Mouse (Mus musculus) bone marrow macrophage, adult 2 months (primary cell): Measurements from ENCODE around the gene Hoxa5. TPM values are rescaled to one million over a fixed set of nuclear protein-coding genes. Genes with fewer than 3 reads are reported as not detected.

Experiments used
- H3K27ac ChIP-seq: 2 replicates; pipeline ENCODE4 v1.5.1; 2012; ENCODE audit warnings: low read depth, low read length; ENCODE audit not compliant: insufficient read depth
- H3K4me1 ChIP-seq: 2 replicates; pipeline ENCODE4 v1.6.1; 2012; ENCODE audit warnings: low read length; ENCODE audit not compliant: control insufficient read depth, insufficient read depth
- H3K4me3 ChIP-seq: 2 replicates; pipeline ENCODE4 v1.5.1; 2012; ENCODE audit warnings: mild to moderate bottlenecking, low read length, moderate library complexity; ENCODE audit not compliant: insufficient read depth
- CTCF ChIP-seq: IDR thresholded peaks from 2 replicates; pipeline ENCODE4 v1.5.1; 2012; ENCODE audit warnings: low read depth, mild to moderate bottlenecking, low read length, moderate library complexity
- POLR2A ChIP-seq: IDR thresholded peaks from 2 replicates; pipeline ENCODE4 v1.6.1; 2012; ENCODE audit warnings: mild to moderate bottlenecking, low read depth, low read length, borderline replicate concordance
- polyA plus RNA-seq: library from polyadenylated mRNA; stranded (reverse); fragments of >200 nt; gene quantifications from 2 replicates; pipeline ENCODE4 v1.2.4, GENCODE M21; 2012; ENCODE audit not compliant: missing spikeins, insufficient read depth, insufficient read length

Gene Hoxa5
- polyA plus RNA-seq, 1 experiment = not detected

GRCm38 (mm10) chr6:52159164-52159761 is 45.1 kb downstream of the Hoxa5 start:
- peak overlapping the region; percentile 87 for H3K27ac ChIP-seq
- TF ChIP-seq CTCF (no peak), POLR2A (no peak)
- peaks cover 25% of the 10 kb centered on the region for H3K4me1 ChIP-seq
- peak overlapping the region; percentile 82 for H3K4me3 ChIP-seq

GRCm38 (mm10) chr6:52158276-52159051 is 45.9 kb downstream of the Hoxa5 start, which contains the start of gene Hoxa1:
TSS of gene Hoxa1 (minus strand) at chr6:52158317.
- Histone ChIP-seq H3K4me1 (peaks cover 25% of the 10 kb centered on the region), H3K4me3 (peak within 1 kb of the TSS; percentile 82), H3K27ac (peak within 1 kb of the TSS; percentile 87)
- TF ChIP-seq CTCF = no peak

GRCm38 (mm10) chr6:52157466-52158275 is 46.7 kb downstream of the Hoxa5 start:
- TF ChIP-seq POLR2A = no peak
- TF ChIP-seq CTCF = no peak
- peaks cover 25% of the 10 kb centered on the region for H3K4me1 ChIP-seq

GRCm38 (mm10) chr6:52156551-52157200 is 47.7 kb downstream of the Hoxa5 start:
- H3K4me1 ChIP-seq = peaks cover 25% of the 10 kb centered on the region
- no peak overlapping the region for H3K27ac ChIP-seq
- no peak overlapping the region for H3K4me3 ChIP-seq
- no peak for TF ChIP-seq POLR2A
- TF ChIP-seq CTCF = no peak

More at GRCm38 (mm10) chr6:52157466-52158275, 46.7 kb downstream of the Hoxa5 start:
- Histone ChIP-seq H3K4me3 (peak overlapping the region; percentile 82), H3K27ac (no peak overlapping the region)

- Histone ChIP-seq H3K4me1 (peaks cover 21% of the 10 kb centered on the region), H3K4me3 (no peak overlapping the region), H3K27ac (no peak overlapping the region)
- TF ChIP-seq CTCF = no peak
- TF ChIP-seq POLR2A = no peak
These were observed 48.9 kb downstream of the Hoxa5 start for GRCm38 (mm10) chr6:52155471-52155870.

- Histone ChIP-seq H3K27ac (no peak overlapping the region), H3K4me1 (peaks cover 16% of the 10 kb centered on the region), H3K4me3 (no peak overlapping the region)
- TF ChIP-seq POLR2A (no peak), CTCF (no peak)
These were observed 50.3 kb downstream of the Hoxa5 start for GRCm38 (mm10) chr6:52154044-52154443.

- H3K27ac ChIP-seq = no peak overlapping the region
- H3K4me1 ChIP-seq = peaks cover 16% of the 10 kb centered on the region
- no peak for TF ChIP-seq CTCF
- TF ChIP-seq POLR2A = no peak
- H3K4me3 ChIP-seq = no peak overlapping the region
These were observed 51.1 kb downstream of the Hoxa5 start for GRCm38 (mm10) chr6:52153270-52153669.

GRCm38 (mm10) chr6:52152226-52153193 is 51.9 kb downstream of the Hoxa5 start:
- Histone ChIP-seq H3K4me3 (no peak overlapping the region), H3K4me1 (peaks cover 14% of the 10 kb centered on the region), H3K27ac (no peak overlapping the region)
- no peak for TF ChIP-seq CTCF
- no peak for TF ChIP-seq POLR2A

Other genes with a start within 250 kb of the Hoxa5 start
- 253 and 257 TPM in 2 replicates for gene Skap2, start 192.0 kb downstream of the Hoxa5 start, polyA plus RNA-seq
- 1.1 and 2.2 TPM in 2 replicates for gene Hoxa1, start 46.3 kb downstream of the Hoxa5 start, polyA plus RNA-seq
- not detected in 2 replicates for gene Hoxa2, start 39.8 kb downstream of the Hoxa5 start, polyA plus RNA-seq
- gene 5730596B20Rik, start 27.1 kb downstream of the Hoxa5 start, polyA plus RNA-seq = not detected in 2 replicates
- gene Hoxa4, start 12.8 kb downstream of the Hoxa5 start, polyA plus RNA-seq = 1.0 and 1.2 TPM in 2 replicates
- not detected in 2 replicates for gene Hoxa6, start 4.1 kb upstream of the Hoxa5 start, polyA plus RNA-seq
- not detected in 2 replicates for gene Hoxa3, start 8.7 kb upstream of the Hoxa5 start, polyA plus RNA-seq
- gene Gm28308, start 8.8 kb upstream of the Hoxa5 start, polyA plus RNA-seq = not detected in 2 replicates
- not detected in 2 replicates for gene Hoxa7, start 17.3 kb upstream of the Hoxa5 start, polyA plus RNA-seq
- gene Hoxa9, start 26.5 kb upstream of the Hoxa5 start, polyA plus RNA-seq = not detected in 2 replicates
- gene Hoxa10, start 36.3 kb upstream of the Hoxa5 start, polyA plus RNA-seq = 0.54 TPM in 1 of 2 replicates, not detected in the other
- gene Hoxa11, start 41.2 kb upstream of the Hoxa5 start, polyA plus RNA-seq = 0.25 TPM in 1 of 2 replicates, not detected in the other
- gene Hoxa13, start 56.3 kb upstream of the Hoxa5 start, polyA plus RNA-seq = not detected in 2 replicates
- not detected in 2 replicates for gene Evx1, start 108.9 kb upstream of the Hoxa5 start, polyA plus RNA-seq